Mouse (Mus musculus): Measurements from ENCODE around the gene Aire. TPM values are rescaled to one million over a fixed set of nuclear protein-coding genes. Genes with fewer than 3 reads are reported as not detected.

The Aire gene
- polyA plus RNA-seq, 1 experiment from 2014 or later: 0.16 TPM

GRCm38 (mm10) chr10:77985775-77986174, 57.6 kb downstream of the Aire start:
- 66% methylated on average over 5 of the region's 5 CpGs for WGBS

GRCm38 (mm10) chr10:77984660-77985059, 58.8 kb downstream of the Aire start:
- no peaks in the 10 kb centered on the region for H3K9me3 ChIP-seq (ENCODE audit: control insufficient read depth, low read length)
- peaks cover 35% of the 10 kb centered on the region for H3K36me3 ChIP-seq (ENCODE audit: control insufficient read depth, insufficient read depth, low read length)
- H3K9ac ChIP-seq (ENCODE audit: low read length): no peak overlapping the region
- no peak overlapping the region for H3K27ac ChIP-seq (replicated peaks in 1 of 2; ENCODE audit: control insufficient read depth in 1 of 2, insufficient read depth in 1 of 2, low read depth in 2 of 2, low read length in 2 of 2)
- H3K27me3 ChIP-seq (ENCODE audit: control insufficient read depth, insufficient read depth, low read length): no peaks in the 10 kb centered on the region
- H3K4me1 ChIP-seq (ENCODE audit: control insufficient read depth in 2 of 2, insufficient read depth in 2 of 2, low read length in 2 of 2): peaks cover 2 to 6% of the 10 kb centered on the region in 2 experiments; a peak in 1 of 4 replicates
- peak; percentile 38 for ATAC-seq (ENCODE audit: insufficient number of reproducible peaks, insufficient read depth, low FRiP score, low read depth)
- H3K4me3 ChIP-seq (ENCODE audit: control insufficient read depth in 1 of 2, insufficient read depth in 1 of 2, low read depth in 1 of 2, low read length in 2 of 2): no peak overlapping the region
- 0% methylated on average over 4 of the region's 4 CpGs for WGBS
- no peak overlapping the region for H3K4me2 ChIP-seq (ENCODE audit: low read length)

More at GRCm38 (mm10) chr10:77985775-77986174, 57.6 kb downstream of the Aire start:
- no peaks in the 10 kb centered on the region for H3K27me3 ChIP-seq (ENCODE audit: control insufficient read depth, insufficient read depth, low read length)
- H3K4me2 ChIP-seq (ENCODE audit: low read length): no peak overlapping the region
- H3K9ac ChIP-seq (ENCODE audit: low read length): no peak overlapping the region
- H3K36me3 ChIP-seq (ENCODE audit: control insufficient read depth, insufficient read depth, low read length): peaks cover 46% of the 10 kb centered on the region
- no peak overlapping the region for H3K27ac ChIP-seq (replicated peaks in 1 of 2; ENCODE audit: control insufficient read depth in 1 of 2, insufficient read depth in 1 of 2, low read depth in 2 of 2, low read length in 2 of 2)
- peaks cover 2 to 6% of the 10 kb centered on the region in 2 experiments; a peak in 1 of 4 replicates for H3K4me1 ChIP-seq (ENCODE audit: control insufficient read depth in 2 of 2, insufficient read depth in 2 of 2, low read length in 2 of 2)
- no peak overlapping the region for H3K4me3 ChIP-seq (ENCODE audit: control insufficient read depth in 1 of 2, insufficient read depth in 1 of 2, low read depth in 1 of 2, low read length in 2 of 2)
- no peak for ATAC-seq (ENCODE audit: insufficient number of reproducible peaks, insufficient read depth, low FRiP score, low read depth)
- H3K9me3 ChIP-seq (ENCODE audit: control insufficient read depth, low read length): no peaks in the 10 kb centered on the region

Other genes with a start within 250 kb of the Aire start
- gene Gm9639, start 248.5 kb downstream of the Aire start, polyA plus RNA-seq (2014; fragmentation: Nextera tagmentation; extraction: Ambion mirVana): not detected in 2 replicates
- gene Gm19668, start 244.5 kb downstream of the Aire start, polyA plus RNA-seq (2014; fragmentation: Nextera tagmentation; extraction: Ambion mirVana): not detected in 2 replicates
- gene Gm9507, start 231.8 kb downstream of the Aire start, polyA plus RNA-seq (2014; fragmentation: Nextera tagmentation; extraction: Ambion mirVana): not detected in 2 replicates
- not detected in 2 replicates for gene Gm2696, start 228.9 kb downstream of the Aire start, polyA plus RNA-seq (2014; fragmentation: Nextera tagmentation; extraction: Ambion mirVana)
- not detected in 2 replicates for gene Krtap10-4, start 216.5 kb downstream of the Aire start, polyA plus RNA-seq (2014; fragmentation: Nextera tagmentation; extraction: Ambion mirVana)
- gene Krtap10-10, start 207.7 kb downstream of the Aire start, polyA plus RNA-seq (2014; fragmentation: Nextera tagmentation; extraction: Ambion mirVana): not detected in 2 replicates
- not detected in 2 replicates for gene Gm36176, start 196.8 kb downstream of the Aire start, polyA plus RNA-seq (2014; fragmentation: Nextera tagmentation; extraction: Ambion mirVana)
- gene Gm10318, start 190.8 kb downstream of the Aire start, polyA plus RNA-seq (2014; fragmentation: Nextera tagmentation; extraction: Ambion mirVana): not detected in 2 replicates
- gene Gm3285, start 181.6 kb downstream of the Aire start, polyA plus RNA-seq (2014; fragmentation: Nextera tagmentation; extraction: Ambion mirVana): not detected in 2 replicates
- gene Lrrc3, start 141.1 kb downstream of the Aire start, polyA plus RNA-seq (2014; fragmentation: Nextera tagmentation; extraction: Ambion mirVana): 1.2 and 1.3 TPM in 2 replicates
- 0.07 and 0.51 TPM in 2 replicates for gene Trpm2, start 73.0 kb downstream of the Aire start, polyA plus RNA-seq (2014; fragmentation: Nextera tagmentation; extraction: Ambion mirVana)
- gene 1810043G02Rik, start 65.1 kb downstream of the Aire start, polyA plus RNA-seq (2014; fragmentation: Nextera tagmentation; extraction: Ambion mirVana): 18.6 and 21.1 TPM in 2 replicates
- 168 and 170 TPM in 2 replicates for gene Pfkl, start 33.5 kb downstream of the Aire start, polyA plus RNA-seq (2014; fragmentation: Nextera tagmentation; extraction: Ambion mirVana)
- gene Dnmt3l, start 1.7 kb downstream of the Aire start, polyA plus RNA-seq (2014; fragmentation: Nextera tagmentation; extraction: Ambion mirVana): not detected in 2 replicates
- 1.5 and 2.0 TPM in 2 replicates for gene Icosl, start 25.7 kb upstream of the Aire start, polyA plus RNA-seq (2014; fragmentation: Nextera tagmentation; extraction: Ambion mirVana)
- gene D10Jhu81e, start 126.2 kb upstream of the Aire start, polyA plus RNA-seq (2014; fragmentation: Nextera tagmentation; extraction: Ambion mirVana): 24.2 and 36.2 TPM in 2 replicates
- 8.4 and 8.6 TPM in 2 replicates for gene Pwp2, start 141.5 kb upstream of the Aire start, polyA plus RNA-seq (2014; fragmentation: Nextera tagmentation; extraction: Ambion mirVana)
- gene Trappc10, start 201.0 kb upstream of the Aire start, polyA plus RNA-seq (2014; fragmentation: Nextera tagmentation; extraction: Ambion mirVana): 15.4 and 19.0 TPM in 2 replicates

Data from heart, embryonic 14.5 days (tissue).